Mouse (Mus musculus): ENCODE results near the gene Il4. TPM values are rescaled to one million over a fixed set of nuclear protein-coding genes. Genes with fewer than 3 reads are reported as not detected.

Il4 gene
- total RNA-seq, 2 experiments from 2014 or later: not detected

DNA sequence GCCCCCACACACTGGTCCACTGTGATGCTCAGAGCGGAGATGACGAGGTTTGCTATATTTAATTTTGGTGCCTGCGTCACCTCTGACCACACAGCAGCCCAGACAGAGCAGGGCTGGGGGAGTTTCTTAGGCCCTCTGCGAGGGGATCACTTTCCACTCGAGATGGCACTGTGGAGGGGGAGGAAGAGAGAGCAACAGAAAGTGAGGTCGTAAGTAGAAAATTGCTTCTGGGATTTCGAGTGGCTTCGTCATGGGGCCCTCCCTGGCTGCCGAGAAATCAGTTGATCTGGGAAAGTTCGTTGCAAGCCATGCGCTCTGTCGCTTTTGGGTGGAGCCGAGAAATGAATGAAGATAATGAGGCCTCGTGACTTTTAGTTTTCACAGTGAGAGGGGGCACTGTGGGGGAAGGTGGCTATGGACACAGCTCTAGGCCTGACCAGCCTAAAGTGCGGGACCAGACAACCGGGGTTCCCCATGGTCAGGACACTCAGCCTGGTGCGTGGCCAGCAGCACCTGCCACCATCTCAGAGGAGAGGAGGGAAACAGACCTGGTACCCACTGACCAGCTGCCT is 8.4 kb upstream of the Il4 start:
- no peak for DNase-seq (ENCODE audit: low spot score in 2 of 2)
- intact Hi-C loops (cut with DNase I): loop anchor here (5.0 kb wide), 2 partner anchors 40 to 160 kb away; no protein-coding TSS in a partner anchor

DNA sequence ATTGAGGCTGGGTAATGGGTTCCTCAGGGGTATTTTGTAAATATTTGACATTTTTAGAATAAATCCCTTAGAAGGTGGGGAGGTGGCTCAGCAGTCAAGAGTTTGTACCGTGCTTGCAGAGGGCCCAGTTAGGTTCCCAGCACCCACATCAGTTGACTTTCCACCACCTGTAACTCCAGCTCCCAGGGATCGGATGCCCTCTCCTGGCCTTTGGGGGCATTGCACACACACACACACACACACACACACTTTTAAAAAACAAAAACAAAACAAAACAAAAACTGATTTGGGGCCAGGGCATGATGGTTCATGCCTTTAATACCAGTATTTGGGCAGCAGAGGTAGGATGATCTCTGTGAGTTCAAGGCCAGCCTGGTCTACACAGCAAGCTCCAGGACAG is 5.7 kb upstream of the Il4 start:
- no peak for DNase-seq (ENCODE audit: low spot score in 2 of 2)
- intact Hi-C loops (cut with DNase I): no loop called here

DNA sequence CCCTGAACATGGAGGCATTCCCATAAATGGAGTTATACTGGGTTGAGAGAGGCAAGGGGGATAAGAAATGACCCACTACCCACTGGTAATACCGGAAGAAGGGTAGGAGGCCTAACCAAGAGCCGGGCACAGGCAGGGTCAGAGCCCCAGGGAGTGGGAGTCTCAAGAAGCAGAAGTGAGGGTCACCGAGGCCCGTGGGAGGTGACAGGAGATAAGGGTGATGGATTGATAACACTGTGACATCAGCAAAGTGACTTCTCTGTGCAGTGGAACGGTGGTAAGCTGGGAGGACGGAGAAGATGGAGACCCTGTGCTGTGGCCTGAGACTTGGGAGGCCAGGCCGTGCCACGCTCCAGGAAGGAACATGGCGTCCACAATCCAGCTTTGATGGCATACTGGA is 5.1 kb upstream of the Il4 start:
- no peak for DNase-seq (ENCODE audit: low spot score in 2 of 2)

DNA sequence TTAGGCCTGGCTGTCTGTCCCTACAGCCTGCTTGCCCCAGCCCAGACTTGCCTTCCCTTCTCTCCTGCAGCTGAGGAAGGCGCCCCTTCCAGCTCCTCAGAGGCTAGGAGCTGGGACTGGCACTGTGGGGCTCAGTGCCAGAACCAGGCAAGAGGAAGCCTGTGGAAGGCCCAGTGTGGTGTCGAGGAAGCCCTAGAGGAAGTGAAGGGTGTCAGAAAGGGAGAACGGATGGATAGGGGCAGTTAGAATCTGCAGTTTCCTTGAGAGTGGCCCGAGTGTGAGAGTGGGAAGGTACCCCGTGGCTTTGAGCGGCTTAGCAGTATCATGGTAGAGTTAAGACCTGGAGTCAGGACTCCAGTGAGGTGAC is 4.0 kb upstream of the Il4 start:
- intact Hi-C loops (cut with DNase I): no loop called here
- no peak for DNase-seq (ENCODE audit: low spot score in 2 of 2)

More for the DNA sequence above, 5.1 kb upstream of the Il4 start:
- intact Hi-C loops (cut with DNase I): no loop called here

DNA sequence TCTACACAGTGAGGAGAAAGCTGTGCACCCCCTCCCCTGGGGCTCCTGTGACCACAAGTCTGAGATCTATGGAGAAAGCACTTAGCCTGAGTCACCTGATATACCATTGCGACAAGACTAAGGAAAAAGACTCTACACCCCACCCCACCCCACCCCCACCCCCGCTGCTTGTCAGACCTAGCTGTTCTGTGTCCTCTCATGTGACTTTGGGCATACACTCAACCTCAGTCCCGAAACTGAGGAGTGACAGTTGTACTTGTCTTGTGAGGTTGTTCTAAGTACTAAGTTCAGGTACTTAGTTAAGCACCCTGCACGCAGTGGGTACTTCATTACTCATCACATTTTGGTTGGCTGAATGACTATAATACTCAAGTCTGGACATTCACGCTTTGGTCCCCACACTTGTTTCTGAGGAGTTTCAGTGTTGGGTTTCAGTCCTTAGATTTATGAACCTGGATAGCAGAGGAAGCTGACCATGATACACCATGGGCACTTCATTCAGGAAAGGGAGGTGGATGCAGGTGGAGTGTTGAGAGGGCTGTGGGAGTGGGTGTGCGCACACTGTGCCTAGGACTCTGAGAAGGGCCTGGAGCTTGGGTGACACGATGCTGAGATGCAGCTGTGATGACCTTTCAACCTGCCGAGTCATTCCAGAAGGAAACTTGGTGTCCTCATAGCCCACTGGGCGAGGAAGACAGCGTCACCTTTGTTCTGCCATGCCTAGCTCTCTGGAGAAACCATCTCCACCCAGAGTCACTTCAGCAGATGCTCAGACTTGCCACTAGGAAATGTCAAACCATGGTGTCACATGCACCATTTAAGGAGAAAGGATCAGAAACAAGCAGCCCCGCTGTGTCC is 3.3 kb upstream of the Il4 start:
- DNase-seq (ENCODE audit: low spot score in 2 of 2): no peak
- intact Hi-C loops (cut with DNase I): no loop called here

DNA sequence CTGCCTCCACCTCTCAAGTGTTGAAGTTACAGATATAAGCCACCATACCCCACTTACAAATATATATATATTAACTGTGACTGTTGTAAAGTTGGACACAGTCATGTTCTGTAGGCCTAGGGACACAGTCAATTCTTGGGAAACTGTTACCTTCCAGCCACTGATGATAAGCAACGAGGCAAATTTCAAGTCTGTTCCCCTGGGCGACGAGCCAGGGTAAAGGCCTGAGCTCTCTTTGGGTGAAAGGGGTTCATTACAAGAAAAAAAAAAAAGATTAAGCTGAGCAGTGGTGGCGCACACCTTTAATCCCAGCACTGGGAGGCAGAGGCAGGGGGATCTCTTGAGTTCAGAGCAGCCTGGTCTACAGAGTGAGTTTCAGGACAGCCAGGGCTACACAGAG is 1.6 kb upstream of the Il4 start:
- no peak for DNase-seq (ENCODE audit: low spot score in 2 of 2)
- intact Hi-C loops (cut with DNase I): no loop called here

DNA sequence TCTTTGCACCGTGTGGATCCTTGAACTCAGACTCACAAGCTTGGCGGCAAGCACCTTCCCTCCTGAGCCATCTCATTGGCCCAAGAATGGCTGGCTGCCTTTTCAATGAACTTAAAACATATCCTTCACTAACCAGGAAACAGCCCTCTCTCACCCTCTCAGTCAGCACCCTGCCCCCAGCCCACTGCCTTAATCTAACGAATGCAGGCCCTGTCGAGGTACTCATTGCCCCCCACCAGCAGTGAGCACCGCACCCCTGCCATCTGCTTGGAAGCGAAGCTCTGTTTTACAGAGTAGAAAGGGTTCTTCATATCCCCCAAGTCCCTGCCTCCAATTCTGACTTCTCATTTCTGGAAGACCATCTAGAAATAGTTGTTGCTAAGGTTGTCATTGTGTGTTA is 959 bp upstream of the Il4 start:
- DNase-seq (ENCODE audit: low spot score in 2 of 2): no peak

DNA sequence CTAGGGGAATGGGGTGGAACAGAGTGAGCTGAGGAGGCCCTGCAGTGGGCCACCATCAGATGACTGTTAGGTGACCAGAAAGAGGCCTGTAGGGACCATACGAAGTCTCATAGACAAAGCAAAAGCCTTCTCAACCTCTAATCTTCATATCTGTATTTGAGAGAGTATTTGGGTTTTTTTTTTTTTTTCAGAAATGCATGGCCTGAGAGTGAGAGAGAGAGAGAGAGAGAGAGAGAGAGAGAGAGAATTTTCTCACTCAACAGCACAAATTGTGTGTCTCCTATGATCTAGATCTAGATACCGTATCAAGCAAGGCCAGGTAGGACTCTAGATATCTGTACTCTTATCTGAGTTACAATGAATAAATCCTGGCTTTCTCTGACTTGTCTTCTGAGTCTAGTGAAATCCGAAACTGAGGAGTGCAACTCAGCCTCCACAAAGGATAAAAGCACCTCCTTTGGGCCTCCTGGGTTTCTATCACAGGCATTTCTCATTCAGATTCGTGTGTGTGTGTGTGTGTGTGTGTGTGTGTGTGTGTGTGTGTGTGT is 833 bp downstream of the Il4 start:
- DNase-seq (ENCODE audit: low spot score in 2 of 2): no peak
- intact Hi-C loops (cut with DNase I): no loop called here

More for the DNA sequence above, 959 bp upstream of the Il4 start:
- intact Hi-C loops (cut with DNase I): no loop called here

DNA sequence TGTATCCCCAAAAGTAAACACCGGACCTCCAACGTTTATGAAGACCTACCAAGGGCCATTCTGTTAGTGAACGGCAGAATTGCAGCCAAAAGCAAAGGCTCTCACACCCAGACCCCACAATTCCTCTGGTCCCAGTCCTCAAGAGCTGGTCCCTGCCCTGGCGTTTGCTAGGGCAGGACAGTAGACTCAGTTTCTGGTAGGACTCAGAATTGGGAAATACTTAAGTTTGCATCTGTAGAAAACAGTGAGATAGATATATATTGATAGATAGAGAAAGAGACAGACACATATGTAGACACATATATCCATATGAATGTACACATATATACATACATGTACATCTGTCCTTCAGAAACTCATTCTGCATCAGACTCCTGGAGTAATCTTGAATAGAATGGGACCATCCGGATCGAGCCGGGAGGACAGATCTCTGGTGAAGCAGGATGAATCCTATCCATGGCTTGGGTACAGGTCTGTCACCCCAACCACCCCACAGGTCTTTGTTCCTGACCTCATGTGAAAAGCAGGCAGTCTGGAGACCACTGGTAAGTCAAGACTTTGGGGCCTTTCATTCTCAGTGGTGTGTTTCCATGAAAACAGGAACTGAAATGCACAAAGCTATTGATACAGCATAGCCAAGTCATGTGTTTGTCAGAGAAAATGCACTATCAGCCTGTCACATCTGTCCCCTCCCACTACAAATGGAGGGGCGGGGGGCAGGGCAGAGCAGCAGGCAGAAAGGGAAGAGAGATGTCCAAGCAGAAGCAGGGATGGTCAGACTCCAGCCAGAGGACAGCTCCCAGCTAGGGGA is 1.5 kb downstream of the Il4 start:
- DNase-seq (ENCODE audit: low spot score in 2 of 2): no peak
- intact Hi-C loops (cut with DNase I): no loop called here

DNA sequence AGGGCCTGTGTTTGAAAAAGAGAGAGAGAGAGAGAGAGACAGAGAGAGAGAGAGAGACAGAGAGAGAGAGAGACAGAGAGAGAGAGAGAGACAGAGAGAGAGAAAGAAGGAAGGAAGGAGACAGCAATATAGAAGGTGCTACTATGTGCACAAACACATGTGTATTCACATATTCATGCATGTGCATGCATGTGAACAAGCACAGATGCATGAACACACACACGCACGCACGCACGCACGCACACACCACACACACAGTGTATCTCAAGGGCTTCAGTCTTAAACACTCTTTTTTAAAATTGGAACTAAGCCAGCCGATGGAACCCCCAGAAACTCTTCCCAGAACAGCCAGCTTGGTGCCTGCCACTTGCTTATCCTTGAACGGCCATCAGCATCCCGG is 2.9 kb downstream of the Il4 start:
- intact Hi-C loops (cut with DNase I): no loop called here
- no peak for DNase-seq (ENCODE audit: low spot score in 2 of 2)

DNA sequence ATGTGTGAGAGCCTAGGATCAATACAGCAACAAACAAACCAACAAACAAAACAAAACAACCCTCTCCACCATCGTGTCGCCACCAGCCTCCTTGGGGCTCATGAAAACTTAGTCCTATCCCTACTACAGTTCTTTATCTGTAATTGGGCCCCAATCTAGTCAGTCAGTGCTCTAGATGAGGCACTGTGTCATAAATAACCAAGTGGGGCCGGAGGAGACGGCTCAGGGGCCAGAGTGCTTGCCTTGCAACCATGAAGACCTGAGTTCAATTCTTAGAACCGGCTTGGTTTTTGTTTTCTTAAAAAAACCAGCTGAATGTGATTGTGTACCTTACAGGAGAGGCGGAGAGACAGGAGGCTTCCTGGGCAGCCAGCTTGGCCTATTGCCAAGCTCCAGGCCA is 3.3 kb downstream of the Il4 start:
- intact Hi-C loops (cut with DNase I): no loop called here

DNA sequence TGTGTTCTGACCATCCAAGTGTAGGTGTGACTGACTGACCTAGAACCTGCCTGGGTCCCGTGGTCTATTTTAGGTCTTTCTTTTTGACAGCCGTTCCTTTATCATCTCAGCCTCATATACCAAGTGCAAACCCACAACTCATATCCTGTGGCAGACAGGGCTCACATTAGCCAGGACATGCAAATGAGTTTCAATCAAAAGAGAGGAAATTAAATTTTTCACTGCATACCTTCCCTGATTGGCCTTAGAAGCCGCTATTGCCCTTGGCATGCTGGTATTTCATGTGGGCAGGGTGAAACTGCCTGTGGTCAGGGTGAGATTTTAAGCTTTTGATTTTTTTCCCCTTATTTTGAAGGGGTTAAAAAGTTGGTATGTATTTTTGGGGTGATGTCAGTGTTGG is 8.8 kb downstream of the Il4 start:
- intact Hi-C loops (cut with DNase I): no loop called here
- DNase-seq (ENCODE audit: low spot score in 2 of 2): no peak

More for the DNA sequence above, 3.3 kb downstream of the Il4 start:
- no peak for DNase-seq (ENCODE audit: low spot score in 2 of 2)

DNA sequence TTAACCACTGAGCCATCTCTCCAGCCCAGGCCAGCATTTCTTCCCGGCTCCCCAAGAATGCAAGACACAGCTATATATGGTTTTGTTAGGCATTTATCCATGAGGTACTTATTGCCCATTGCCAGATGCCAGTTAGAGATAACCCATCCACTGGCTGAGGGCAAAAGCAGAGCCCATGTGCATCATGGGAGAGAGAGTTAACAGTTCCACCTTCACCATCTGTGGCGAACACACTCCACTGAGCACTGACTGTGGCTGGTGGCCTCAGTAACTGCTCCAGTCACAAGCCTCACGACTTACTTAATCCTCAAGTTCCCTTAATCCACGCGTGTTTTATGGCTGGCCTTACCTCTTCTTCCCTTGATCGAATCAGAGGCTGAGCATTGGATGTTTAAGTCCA is 9.2 kb downstream of the Il4 start:
- intact Hi-C loops (cut with DNase I): no loop called here
- DNase-seq (ENCODE audit: low spot score in 2 of 2): no peak

DNA sequence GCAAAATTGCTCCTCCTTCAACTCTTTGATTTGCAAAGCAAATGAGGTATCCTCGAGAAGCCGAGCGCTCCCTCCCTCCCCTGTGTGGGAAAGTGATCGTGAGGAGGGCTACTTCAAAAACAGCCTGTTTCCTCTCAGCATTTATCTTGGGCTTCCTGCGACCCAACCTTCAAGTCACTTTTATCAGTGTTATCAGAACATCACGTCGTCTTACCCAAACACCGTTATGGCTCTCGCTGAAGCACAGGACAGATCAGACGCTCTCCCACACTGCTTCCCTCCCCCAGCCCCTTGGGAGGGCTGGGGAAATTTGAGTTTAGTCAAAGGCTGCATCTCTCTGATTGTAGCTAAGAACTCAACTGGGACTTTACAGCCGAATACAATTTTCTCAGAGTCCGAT is 12.9 kb downstream of the Il4 start:
- intact Hi-C loops (cut with DNase I): no loop called here
- DNase-seq (ENCODE audit: low spot score in 2 of 2): no peak

DNA sequence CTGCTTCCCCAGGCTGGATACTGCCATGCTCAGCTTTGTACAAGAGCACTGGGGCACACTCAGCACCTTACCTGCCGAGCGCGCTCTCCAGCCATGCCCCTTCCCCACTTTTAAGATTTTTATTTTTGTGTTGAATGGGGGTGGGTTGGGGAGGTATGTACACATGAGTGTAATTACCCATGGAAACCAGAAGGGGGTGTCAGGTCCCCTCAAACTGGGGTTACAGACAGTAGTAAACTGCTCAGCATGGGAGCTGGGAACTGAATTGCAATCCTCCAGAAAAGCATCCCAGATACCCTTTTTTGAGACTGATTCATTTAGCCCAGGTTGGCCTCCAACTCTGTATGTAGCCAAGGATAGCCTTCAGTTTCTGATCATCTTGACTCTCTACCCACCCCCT is 13.5 kb downstream of the Il4 start:
- DNase-seq (ENCODE audit: low spot score in 2 of 2): no peak
- intact Hi-C loops (cut with DNase I): no loop called here

DNA sequence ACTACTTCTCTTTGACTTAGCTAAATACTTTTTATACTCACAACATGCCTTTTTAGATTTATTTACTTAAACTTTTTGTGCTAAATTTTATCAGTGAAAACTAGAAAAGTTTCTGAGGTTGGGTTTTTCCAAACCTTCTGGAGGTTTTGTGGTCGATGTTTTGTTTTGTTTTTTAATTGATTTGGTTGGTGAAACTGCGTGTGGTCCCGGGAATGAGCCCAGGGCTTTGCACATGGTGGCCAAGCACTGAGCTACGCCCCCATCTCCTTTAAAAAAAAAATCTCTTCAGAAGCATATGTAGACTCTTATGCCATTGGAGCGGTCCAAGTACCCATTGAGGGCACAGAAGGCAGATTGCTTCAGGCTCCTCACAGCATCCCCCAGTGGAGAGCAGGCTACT is 27.4 kb downstream of the Il4 start:
- intact Hi-C loops (cut with DNase I): no loop called here
- no peak for DNase-seq (ENCODE audit: low spot score in 2 of 2)

DNA sequence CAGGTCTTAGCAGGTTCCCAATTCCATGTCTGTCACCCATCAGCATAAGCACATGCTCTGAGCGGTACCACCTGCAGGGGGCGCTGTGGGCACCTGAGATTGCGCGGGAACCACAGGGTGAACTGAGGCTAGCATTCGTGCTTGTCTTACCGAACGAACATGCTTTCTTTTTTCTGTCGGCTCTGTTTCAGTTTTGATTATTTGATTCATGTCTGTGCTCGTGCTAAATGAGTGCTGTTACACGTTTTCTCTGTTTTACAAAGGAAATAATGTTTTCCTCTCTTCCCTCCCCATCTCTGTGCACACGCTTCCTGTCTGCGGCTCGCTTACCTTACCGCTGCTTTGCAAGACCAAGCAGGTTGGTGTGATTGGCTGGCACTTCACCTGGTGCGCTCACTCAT is 28.1 kb downstream of the Il4 start:
- DNase-seq (ENCODE audit: low spot score in 2 of 2): peak in 1 of 2 experiments; percentile 25
- intact Hi-C loops (cut with DNase I): no loop called here

DNA sequence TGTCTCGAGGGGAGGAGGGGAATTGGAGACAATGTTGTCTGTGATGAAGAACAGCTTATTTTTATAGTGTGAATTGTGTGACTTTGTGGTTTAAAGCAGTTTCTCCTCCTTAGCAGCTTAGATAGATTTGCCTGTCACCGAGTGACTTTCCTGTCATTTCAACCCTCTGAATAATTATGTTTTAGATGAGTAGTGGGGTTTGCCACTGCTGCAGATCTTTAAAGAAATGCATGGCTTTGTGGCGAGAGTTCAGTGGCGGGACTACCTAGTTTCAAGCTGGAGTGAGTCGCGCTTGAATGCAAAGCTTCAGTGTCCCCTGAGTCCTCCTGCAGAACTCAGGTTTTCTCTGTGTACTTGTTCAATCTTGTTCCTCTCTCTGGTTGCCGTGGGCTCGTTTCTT is 30.2 kb downstream of the Il4 start:
- no peak for DNase-seq (ENCODE audit: low spot score in 2 of 2)
- intact Hi-C loops (cut with DNase I): loop anchor here (5.0 kb wide), 1 partner anchor 39 kb away; no protein-coding TSS in a partner anchor

DNA sequence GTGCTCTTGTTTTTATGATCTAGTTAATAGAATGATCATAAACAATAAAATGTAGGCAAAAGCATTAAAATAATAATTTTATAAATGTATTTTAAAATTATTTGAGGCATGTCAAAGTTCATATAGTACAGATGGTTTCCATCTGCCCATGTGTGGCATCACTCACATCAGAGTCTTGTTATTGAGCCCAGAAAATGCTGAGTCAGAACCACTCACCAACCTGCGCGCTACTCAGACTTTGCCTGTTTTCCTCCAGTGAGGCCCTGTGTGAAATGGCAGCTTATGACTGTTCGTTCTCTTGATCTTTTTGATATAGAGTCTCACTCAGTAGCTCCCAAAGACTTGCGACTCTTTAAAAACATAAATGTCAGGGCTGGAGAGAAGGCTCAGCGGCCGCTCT is 33.0 kb downstream of the Il4 start:
- intact Hi-C loops (cut with DNase I): loop anchor here (5.0 kb wide), 1 partner anchor 42 kb away; no protein-coding TSS in a partner anchor
- DNase-seq (ENCODE audit: low spot score in 2 of 2): no peak

DNA sequence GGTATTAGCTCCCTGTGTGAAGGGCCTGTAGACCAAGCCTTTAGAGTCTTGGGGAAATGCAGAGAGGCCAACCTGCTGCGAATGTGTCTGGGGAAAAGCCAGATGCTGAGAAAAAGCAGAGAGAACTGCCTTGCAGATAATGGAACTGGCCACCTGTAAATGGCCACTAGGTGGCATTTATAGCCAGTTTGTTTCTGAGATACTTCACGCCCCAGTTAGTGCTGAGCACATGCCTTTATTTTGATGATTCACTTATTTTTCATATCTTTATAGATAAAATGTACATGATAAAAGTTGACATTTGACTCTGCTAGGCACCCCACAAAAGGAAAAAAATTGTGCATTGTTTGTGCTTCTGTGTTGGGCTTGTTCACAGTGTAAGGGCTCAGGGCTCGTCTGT is 33.6 kb downstream of the Il4 start:
- no peak for DNase-seq (ENCODE audit: low spot score in 2 of 2)
- intact Hi-C loops (cut with DNase I): loop anchor here (5.0 kb wide), 2 partner anchors 42 to 108 kb away; no protein-coding TSS in a partner anchor
